Mouse (Mus musculus): ENCODE data around the gene Gm340.

DNA sequence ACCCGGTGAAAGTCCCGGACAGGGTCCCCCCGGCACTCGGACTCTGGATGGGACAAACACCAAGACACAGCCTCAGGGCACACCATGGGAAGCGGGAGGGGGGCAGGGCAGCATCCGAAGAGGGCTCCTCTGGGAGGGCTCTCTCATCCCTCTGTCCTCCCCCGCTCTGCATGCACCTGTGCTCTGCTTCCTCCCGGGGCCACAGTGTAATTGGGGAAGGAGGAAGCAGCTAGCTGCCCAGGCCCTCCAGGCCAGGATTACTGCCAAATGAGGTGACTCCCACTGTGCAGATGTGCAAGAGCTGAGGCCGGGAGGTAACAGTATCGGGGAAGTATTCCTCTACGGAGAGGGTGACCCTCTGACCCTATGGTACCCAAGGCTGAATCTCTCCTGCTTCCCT lies 18.5 kb downstream of the Gm340 start:
- TF ChIP-seq POLR2A (IDR thresholded peaks at IDR 0.05; ENCODE audit: insufficient read length, low read depth), result no peak
- no peak for TF ChIP-seq MAX (IDR thresholded peaks at IDR 0.05; ENCODE audit: low read depth)
- TF ChIP-seq MYOD1 (IDR thresholded peaks at IDR 0.05; ENCODE audit: control insufficient read depth in 1 of 3, insufficient read length in 2 of 3, low read depth in 2 of 3), result peak in 1 of 3 experiments; percentile 63
- TF ChIP-seq SRF (IDR thresholded peaks at IDR 0.05; ENCODE audit: control insufficient read depth, insufficient read length, low read depth), result no peak
- no peak for TF ChIP-seq E2F4 (IDR thresholded peaks at IDR 0.05; ENCODE audit: insufficient read depth)

All from myocyte (in vitro differentiated cells).